Mouse (Mus musculus) CH12.LX (cell line): ENCODE measurements around the gene Cux1.

Experiments
- CHD2 ChIP-seq: IDR thresholded peaks from 2 replicates; pipeline ENCODE4 v1.6.1; 2011; ENCODE audit warnings: low read length, improper control_type of control experiment
- CTCF ChIP-seq, 2 experiments: IDR thresholded peaks in 1 of 2; conservative IDR thresholded peaks in 1 of 2; 2 replicates each; pipeline ENCODE4 v1.5.1; 2011 to 2012; ENCODE audit warnings: low read depth in 2 of 2, low read length in 2 of 2, improper control_type of control experiment in 1 of 2, inconsistent platforms in 1 of 2, mild to moderate bottlenecking in 1 of 2, moderate library complexity in 1 of 2
- EP300 ChIP-seq: IDR thresholded peaks from 2 replicates; pipeline ENCODE4 v1.6.1; 2011; ENCODE audit warnings: low read length, improper control_type of control experiment
- MEF2A ChIP-seq: IDR thresholded peaks from 2 replicates; pipeline ENCODE4 v1.6.1; 2014; ENCODE audit warnings: low read depth, mild to moderate bottlenecking, inconsistent platforms, low read length, improper control_type of control experiment, borderline replicate concordance
- MXI1 ChIP-seq: IDR thresholded peaks from 2 replicates; pipeline ENCODE4 v1.6.1; 2011; ENCODE audit warnings: mild to moderate bottlenecking, low read depth, low read length, improper control_type of control experiment
- POLR2A ChIP-seq: IDR thresholded peaks from 2 replicates; pipeline ENCODE4 v1.6.1; 2011; ENCODE audit warnings: low read depth, mild to moderate bottlenecking, improper control_type of control experiment, low read length
- RAD21 ChIP-seq: IDR thresholded peaks from 2 replicates; pipeline ENCODE4 v1.6.1; 2011; ENCODE audit warnings: low read depth, mild to moderate bottlenecking, low read length, improper control_type of control experiment, moderate library complexity
- SMC3 ChIP-seq: IDR thresholded peaks from 2 replicates; pipeline ENCODE4 v1.6.1; 2011; ENCODE audit warnings: low read depth, low read length, improper control_type of control experiment
- USF1 ChIP-seq: IDR thresholded peaks from 2 replicates; pipeline ENCODE4 v1.6.1; 2014; ENCODE audit warnings: low read depth, mild to moderate bottlenecking, inconsistent platforms, low read length, improper control_type of control experiment
- ZMIZ1 ChIP-seq: IDR thresholded peaks from 2 replicates; pipeline ENCODE4 v1.6.1; 2012; ENCODE audit warnings: low read depth, mild to moderate bottlenecking, inconsistent platforms, low read length, improper control_type of control experiment
- ZNF384 ChIP-seq: IDR thresholded peaks from 2 replicates; pipeline ENCODE4 v1.6.1; 2012; ENCODE audit warnings: low read depth, low read length, improper control_type of control experiment, inconsistent platforms

- TF ChIP-seq EP300 (no peak), POLR2A (no peak), ZNF384 (no peak), MEF2A (no peak), ZMIZ1 (no peak), CHD2 (no peak), CTCF (conservative IDR thresholded peaks at IDR 0.05 in 1 of 2, IDR thresholded peaks at IDR 0.05 in 1 of 2; ENCODE audit: low read depth in 2 of 2, low read length in 2 of 2) (no peak), USF1 (no peak), MXI1 (no peak), SMC3 (no peak), RAD21 (no peak; the same call in 1 of the 2 replicates)
These were observed 78.6 kb downstream of the Cux1 start for GRCm38 (mm10) chr5:136488721-136489120.
